Mouse (Mus musculus) right cerebral cortex, postnatal 4 days (tissue): ENCODE data around the gene Tbc1d25.

Experiments used
- DNase-seq: peaks from one replicate; pipeline ENCODE4 v3.0.0-alpha.2; 2022

Gene Tbc1d25

GRCm38 (mm10) chrX:8178871-8179270 lies 2.9 kb upstream of the Tbc1d25 start:
- DNase-seq: no peak

DNA sequence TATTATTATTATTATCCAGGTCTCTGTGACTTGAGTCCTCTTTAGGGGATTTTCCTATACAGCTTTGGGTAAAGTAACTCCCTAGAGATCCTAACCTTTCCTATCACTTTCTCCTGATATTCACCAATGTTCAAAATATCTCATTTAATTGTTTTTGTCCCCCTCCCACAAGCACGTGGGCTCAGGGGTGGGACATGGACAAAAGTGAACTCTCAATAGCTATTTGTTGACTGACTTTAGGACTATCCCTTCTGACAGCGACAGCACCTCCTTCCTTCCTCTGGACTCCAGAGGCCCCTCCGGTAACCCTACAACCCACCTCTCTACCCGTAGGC lies 845 bp downstream of the Tbc1d25 start:
- DNase-seq: no peak

GRCm38 (mm10) chrX:8167716-8168647 lies 8.0 kb downstream of the Tbc1d25 start:
- no peak for DNase-seq

DNA sequence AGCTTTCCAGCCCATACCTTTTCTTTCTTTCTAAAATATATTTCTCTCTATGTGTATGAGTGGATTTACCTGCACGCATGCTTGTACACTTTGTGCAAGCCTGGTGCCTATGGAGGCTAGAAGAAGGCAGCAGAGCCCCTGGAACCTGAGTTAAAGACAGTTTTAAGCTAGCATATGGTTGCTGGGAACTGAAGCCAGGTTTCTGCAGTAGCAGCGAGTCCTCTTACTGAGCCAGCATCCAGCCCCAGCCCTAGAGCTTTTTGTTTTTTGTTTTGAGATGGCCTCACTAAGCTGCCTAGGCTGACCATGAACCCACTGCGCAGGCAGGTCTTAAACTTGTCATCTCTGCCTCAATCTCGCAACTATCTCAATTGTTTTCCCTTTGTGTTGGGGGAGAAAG lies 11.5 kb downstream of the Tbc1d25 start:
- no peak for DNase-seq

DNA sequence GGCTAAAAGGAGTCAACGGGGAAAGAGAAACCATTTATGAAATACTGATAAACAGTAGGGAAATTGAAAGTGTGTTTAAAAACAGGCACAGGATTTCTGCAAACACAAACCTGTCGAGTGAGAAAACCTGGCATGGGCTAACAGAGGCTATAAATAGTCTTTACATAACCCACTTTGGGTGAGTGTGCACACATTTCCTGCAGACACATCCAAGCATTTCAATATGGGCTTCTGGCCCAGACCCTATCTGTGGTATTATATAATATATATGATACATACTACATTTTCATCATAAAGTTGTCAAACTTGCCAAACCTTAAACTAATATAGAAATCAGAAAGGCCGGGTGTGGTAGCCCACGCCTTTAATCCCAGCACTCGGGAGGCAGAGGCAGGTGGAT lies 12.9 kb downstream of the Tbc1d25 start:
- no peak for DNase-seq

DNA sequence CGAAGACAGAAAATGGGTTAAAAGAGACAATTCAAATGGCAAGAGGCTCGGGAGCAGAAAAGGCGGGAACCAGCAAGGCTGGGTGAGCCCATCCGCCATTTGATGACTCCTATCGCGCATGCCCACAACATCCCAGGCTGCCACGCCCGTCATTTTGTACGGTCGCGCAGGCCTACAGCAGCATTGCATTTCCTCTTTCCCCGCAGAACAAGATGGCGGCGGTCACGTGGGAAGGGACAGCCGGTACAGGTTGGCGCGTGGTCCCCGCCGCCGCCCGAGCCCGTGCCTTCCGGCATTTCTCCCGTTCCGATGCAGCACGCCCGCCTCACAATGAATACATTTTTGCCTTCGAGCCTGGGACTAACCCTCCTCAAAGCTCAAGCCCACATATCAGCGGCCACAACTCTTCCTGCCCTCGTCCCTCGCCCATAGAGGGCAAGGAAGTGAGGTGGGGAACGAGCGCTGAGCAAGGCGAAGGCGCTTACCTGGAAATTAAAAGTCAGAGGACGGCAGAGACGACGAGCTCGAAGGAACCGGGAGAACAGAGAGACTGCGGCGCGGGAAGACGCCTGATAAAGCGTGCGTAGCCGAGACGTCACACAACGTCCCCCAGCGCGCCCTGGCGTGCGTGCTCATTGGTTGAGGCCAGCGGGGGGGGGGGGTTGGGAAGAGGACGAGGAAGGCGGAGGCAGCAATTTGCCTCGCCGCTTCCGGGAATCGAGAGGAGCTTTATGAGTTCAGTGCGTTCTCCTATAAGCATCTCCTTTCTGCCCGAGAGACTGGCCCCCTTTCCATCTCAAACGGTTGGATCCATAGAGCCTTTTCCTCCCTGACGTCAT lies 30.6 kb downstream of the Tbc1d25 start, which contains the start of gene Rbm3:
Rbm3 (minus strand) TSS at position 728 of the 839 bp plus-strand sequence.
- DNase-seq: peak; percentile 78

- DNase-seq: peak; percentile 27
These were observed 32.2 kb downstream of the Tbc1d25 start for GRCm38 (mm10) chrX:8143750-8144149.

DNA sequence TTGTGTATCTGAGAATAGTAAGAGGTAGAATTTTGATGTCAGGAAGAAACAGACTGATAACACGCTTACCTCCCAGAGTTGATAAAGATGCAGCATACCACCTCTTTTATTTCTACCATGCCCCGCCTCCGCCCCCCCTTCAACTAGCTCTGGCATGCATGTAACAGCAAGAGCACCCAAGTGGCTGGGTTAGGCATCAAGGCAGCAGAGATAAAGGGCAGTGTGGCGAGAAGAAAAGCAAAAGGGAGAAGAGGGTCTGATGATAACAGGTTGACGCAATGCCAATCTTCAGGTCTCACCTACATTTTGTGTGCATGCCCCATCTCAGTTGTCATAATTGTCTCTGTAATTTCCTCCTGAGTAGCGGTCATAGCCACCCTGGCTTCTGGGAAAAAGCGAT lies 33.0 kb downstream of the Tbc1d25 start:
- DNase-seq: no peak

GRCm38 (mm10) chrX:8141058-8141457 lies 34.9 kb downstream of the Tbc1d25 start:
- DNase-seq: no peak

GRCm38 (mm10) chrX:8140446-8140845 lies 35.5 kb downstream of the Tbc1d25 start:
- DNase-seq: no peak

DNA sequence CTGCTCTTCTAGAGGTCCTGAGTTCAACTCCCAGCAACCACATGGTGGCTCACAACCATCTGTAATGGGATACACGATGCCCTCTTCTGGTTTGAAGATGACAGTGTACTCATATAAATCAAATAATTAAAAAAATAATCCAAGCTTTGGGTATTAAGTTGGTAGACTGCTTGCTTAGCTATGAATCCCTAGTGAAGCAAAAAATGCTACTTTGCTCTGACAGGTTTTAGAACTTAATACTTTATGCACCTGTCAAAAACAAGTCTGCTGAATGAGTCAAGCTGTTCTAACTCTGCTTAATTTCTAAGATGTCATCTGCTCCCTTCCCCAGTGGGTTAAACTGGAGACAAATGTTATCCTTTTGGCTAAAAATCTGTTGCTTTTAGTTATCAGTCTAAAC lies 36.5 kb downstream of the Tbc1d25 start:
- no peak for DNase-seq

DNA sequence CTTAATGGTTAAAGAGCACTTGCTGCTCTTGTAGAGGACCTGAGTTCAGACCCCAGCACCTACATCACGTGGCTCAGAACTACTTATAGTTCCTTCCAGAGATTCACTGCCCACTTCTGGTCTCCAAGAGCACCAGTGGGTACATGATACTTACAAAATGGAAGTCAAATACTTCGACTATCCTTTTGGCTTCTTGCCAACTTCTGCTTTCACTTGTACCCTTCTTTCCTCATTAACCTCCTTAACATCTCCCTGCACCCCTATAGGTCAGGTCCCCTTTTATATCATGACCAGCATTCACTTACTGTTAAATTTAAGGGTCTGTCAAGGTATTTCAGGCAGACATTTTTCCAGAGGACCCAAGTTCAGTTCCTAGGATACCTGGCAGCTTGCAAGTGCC lies 40.1 kb downstream of the Tbc1d25 start:
- DNase-seq: no peak

GRCm38 (mm10) chrX:8132017-8132976 lies 43.7 kb downstream of the Tbc1d25 start, which contains the start of gene Wdr13:
Wdr13 (minus strand) TSS chrX:8132892.
- DNase-seq: peak; percentile 79

- DNase-seq: no peak
These were observed 44.6 kb downstream of the Tbc1d25 start for GRCm38 (mm10) chrX:8131393-8131792.

GRCm38 (mm10) chrX:8125235-8125634 lies 50.7 kb downstream of the Tbc1d25 start:
- no peak for DNase-seq

GRCm38 (mm10) chrX:8123821-8124470 lies 52.0 kb downstream of the Tbc1d25 start:
- DNase-seq: no peak

DNA sequence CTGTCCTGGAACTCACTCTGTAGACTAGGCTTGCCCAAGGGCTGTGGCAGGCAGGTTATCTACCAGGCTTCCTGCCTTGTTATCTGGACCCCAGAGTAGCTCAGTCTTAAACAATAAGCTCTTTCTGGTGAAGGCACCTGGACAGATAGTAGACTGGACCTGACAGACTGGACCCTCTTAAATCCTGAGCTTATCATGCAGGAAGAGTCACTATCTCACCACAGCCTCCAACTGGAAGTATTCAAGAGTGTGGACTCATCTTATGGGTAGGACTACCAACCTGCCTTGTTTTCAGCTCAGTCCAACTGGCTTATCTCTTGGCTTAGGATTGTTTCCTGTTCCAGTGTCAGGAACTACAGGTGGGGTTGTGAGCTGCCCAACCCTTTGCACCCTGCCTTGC lies 58.7 kb downstream of the Tbc1d25 start:
- no peak for DNase-seq

- DNase-seq: no peak
These were observed 60.7 kb downstream of the Tbc1d25 start for GRCm38 (mm10) chrX:8115275-8115674.

- no peak for DNase-seq
These were observed 71.0 kb downstream of the Tbc1d25 start for GRCm38 (mm10) chrX:8105019-8105418.
